Mouse (Mus musculus): ENCODE data around the gene Dusp11. TPM values are rescaled to one million over a fixed set of nuclear protein-coding genes. Genes with fewer than 3 reads are reported as not detected.
A peak's percentile ranks its signal among the peaks of the same experiment; 100 is the strongest.
"Not testable (repeated sequence)": the region's sequence is repeated elsewhere in the genome, so short reads cannot be mapped to it uniquely, and the experiment has no call there.

The Dusp11 gene
- polyA plus RNA-seq (2015; fragmentation: Nextera tagmentation; extraction: Ambion mirVana), result 36.9 and 37.6 TPM in 2 replicates

GRCm38 (mm10) chr6:85961101-85962091, at the start of gene Dusp11:
Gene Dusp11, minus strand, starts transcription at chr6:85961667.
- H3K4me3 ChIP-seq, result peak within 1 kb of the TSS; percentile 72
- H3K9ac ChIP-seq, result peak within 1 kb of the TSS; percentile 91
- peaks cover 14% of the 10 kb centered on the region for H3K4me1 ChIP-seq (replicated peaks)
- no peaks in the 10 kb centered on the region for H3K9me3 ChIP-seq (replicated peaks)
- under 1% methylated on average over 70 of the region's 70 CpGs for WGBS
- H3K27me3 ChIP-seq, result no peaks in the 10 kb centered on the region
- peaks cover 22% of the 10 kb centered on the region for H3K36me3 ChIP-seq
- peak within 1 kb of the TSS; percentile 67 for H3K4me2 ChIP-seq
- ATAC-seq (replicated peaks; ENCODE audit: insufficient number of reproducible peaks, insufficient read depth, low FRiP score, low read depth), result peak; percentile 95
- peak within 1 kb of the TSS; percentile 98 for H3K27ac ChIP-seq

GRCm38 (mm10) chr6:86009980-86010379, 48.5 kb upstream of the Dusp11 start:
- Histone ChIP-seq H3K4me2 (no peak overlapping the region), H3K4me3 (no peak overlapping the region), H3K9me3 (replicated peaks) (no peaks in the 10 kb centered on the region), H3K4me1 (replicated peaks) (no peaks in the 10 kb centered on the region), H3K27me3 (no peaks in the 10 kb centered on the region), H3K36me3 (no peaks in the 10 kb centered on the region), H3K9ac (no peak overlapping the region), H3K27ac (no peak overlapping the region)
- 34% methylated on average over 4 of the region's 4 CpGs for WGBS
- no peak for ATAC-seq (replicated peaks; ENCODE audit: insufficient number of reproducible peaks, insufficient read depth, low FRiP score, low read depth)

- no peak overlapping the region for H3K9ac ChIP-seq
- 8% methylated on average over 18 of the region's 18 CpGs for WGBS
Observed at GRCm38 (mm10) chr6:86004271-86005148, 43.0 kb upstream of the Dusp11 start.

GRCm38 (mm10) chr6:86003405-86003925, 42.0 kb upstream of the Dusp11 start:
- no peaks in the 10 kb centered on the region for H3K4me1 ChIP-seq (replicated peaks)
- H3K27me3 ChIP-seq, result no peaks in the 10 kb centered on the region
- H3K4me3 ChIP-seq, result no peak overlapping the region
- WGBS, result 74% methylated on average over 18 of the region's 18 CpGs
- no peak for ATAC-seq (replicated peaks; ENCODE audit: insufficient number of reproducible peaks, insufficient read depth, low FRiP score, low read depth)
- H3K9me3 ChIP-seq (replicated peaks), result no peaks in the 10 kb centered on the region
- no peak overlapping the region for H3K27ac ChIP-seq
- no peaks in the 10 kb centered on the region for H3K36me3 ChIP-seq
- no peak overlapping the region for H3K9ac ChIP-seq
- H3K4me2 ChIP-seq, result no peak overlapping the region

More at GRCm38 (mm10) chr6:86004271-86005148, 43.0 kb upstream of the Dusp11 start:
- Histone ChIP-seq H3K4me3 (peak overlapping the region; percentile 18), H3K9me3 (replicated peaks) (no peaks in the 10 kb centered on the region), H3K4me1 (replicated peaks) (no peaks in the 10 kb centered on the region), H3K27me3 (no peaks in the 10 kb centered on the region), H3K36me3 (no peaks in the 10 kb centered on the region), H3K27ac (no peak overlapping the region), H3K4me2 (peak overlapping the region; percentile 54)
- ATAC-seq (replicated peaks; ENCODE audit: insufficient number of reproducible peaks, insufficient read depth, low FRiP score, low read depth), result peak; percentile 86; the same call in 1 of the 2 replicates

DNA sequence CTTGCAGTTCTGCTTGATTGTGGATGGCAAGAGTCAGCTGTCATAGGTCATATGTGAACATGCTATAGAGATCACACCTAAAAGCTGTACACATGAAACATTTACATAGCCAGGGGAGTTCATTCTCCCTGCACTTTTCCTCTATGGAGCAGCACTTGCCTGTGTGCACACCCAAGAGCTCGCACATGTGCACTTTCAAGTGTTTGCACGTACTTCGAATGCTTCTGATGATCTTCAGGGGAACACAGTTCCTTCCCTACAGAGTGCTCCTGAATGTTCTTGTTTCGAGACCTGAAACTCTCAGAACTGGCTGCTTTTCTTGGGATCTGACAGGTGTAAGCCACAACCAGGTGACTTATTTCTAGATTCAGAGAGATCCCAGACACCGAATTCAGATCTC, 29.3 kb upstream of the Dusp11 start:
- H3K4me2 ChIP-seq; H3K4me1 ChIP-seq (replicated peaks); H3K4me3 ChIP-seq; H3K27me3 ChIP-seq; H3K36me3 ChIP-seq; H3K9me3 ChIP-seq (replicated peaks); H3K27ac ChIP-seq; ATAC-seq (replicated peaks; ENCODE audit: insufficient number of reproducible peaks, insufficient read depth, low FRiP score, low read depth); H3K9ac ChIP-seq: not testable (repeated sequence)
- WGBS, result 85% methylated on average over 5 of the region's 5 CpGs

GRCm38 (mm10) chr6:85989570-85989969, 28.1 kb upstream of the Dusp11 start:
- not testable (repeated sequence) for H3K9me3 ChIP-seq (replicated peaks); H3K27ac ChIP-seq; H3K36me3 ChIP-seq; H3K4me1 ChIP-seq (replicated peaks); H3K4me3 ChIP-seq; ATAC-seq (replicated peaks; ENCODE audit: insufficient number of reproducible peaks, insufficient read depth, low FRiP score, low read depth); H3K27me3 ChIP-seq; H3K4me2 ChIP-seq; H3K9ac ChIP-seq
- 62% methylated on average over 5 of the region's 5 CpGs for WGBS

DNA sequence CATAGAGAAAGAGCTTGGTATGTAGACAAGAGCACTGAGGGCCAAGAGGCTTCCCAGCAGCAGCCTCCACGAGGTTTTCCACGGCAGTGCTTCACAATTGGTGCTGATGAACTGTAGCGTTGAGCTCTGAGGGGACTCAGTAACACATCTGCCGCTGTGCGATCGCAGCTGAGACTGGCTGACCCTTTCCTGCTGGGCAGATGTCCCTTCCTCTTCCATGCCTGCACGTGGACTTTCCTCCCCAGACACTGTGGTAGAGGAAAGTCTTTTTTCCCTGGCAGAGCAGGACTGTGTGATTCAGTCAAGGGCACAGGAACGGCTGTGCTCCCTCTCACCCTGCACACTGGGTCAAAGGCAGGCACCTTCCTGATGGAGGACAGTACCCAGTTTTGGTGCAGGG, 22.9 kb upstream of the Dusp11 start:
- 75% methylated on average over 8 of the region's 8 CpGs for WGBS
- no peak for ATAC-seq (replicated peaks; ENCODE audit: insufficient number of reproducible peaks, insufficient read depth, low FRiP score, low read depth)
- no peaks in the 10 kb centered on the region for H3K9me3 ChIP-seq (replicated peaks)
- H3K27ac ChIP-seq, result no peak overlapping the region
- no peak overlapping the region for H3K4me3 ChIP-seq
- no peaks in the 10 kb centered on the region for H3K27me3 ChIP-seq
- H3K9ac ChIP-seq, result no peak overlapping the region
- no peak overlapping the region for H3K4me2 ChIP-seq
- no peaks in the 10 kb centered on the region for H3K36me3 ChIP-seq
- H3K4me1 ChIP-seq (replicated peaks), result no peaks in the 10 kb centered on the region

- not testable (repeated sequence) for H3K36me3 ChIP-seq; H3K4me2 ChIP-seq; H3K4me3 ChIP-seq; H3K27me3 ChIP-seq; H3K9ac ChIP-seq; ATAC-seq (replicated peaks; ENCODE audit: insufficient number of reproducible peaks, insufficient read depth, low FRiP score, low read depth); H3K4me1 ChIP-seq (replicated peaks); H3K27ac ChIP-seq; H3K9me3 ChIP-seq (replicated peaks)
- WGBS, result 82% methylated on average over 4 of the region's 4 CpGs
Observed at GRCm38 (mm10) chr6:85978736-85979135, 17.3 kb upstream of the Dusp11 start.

DNA sequence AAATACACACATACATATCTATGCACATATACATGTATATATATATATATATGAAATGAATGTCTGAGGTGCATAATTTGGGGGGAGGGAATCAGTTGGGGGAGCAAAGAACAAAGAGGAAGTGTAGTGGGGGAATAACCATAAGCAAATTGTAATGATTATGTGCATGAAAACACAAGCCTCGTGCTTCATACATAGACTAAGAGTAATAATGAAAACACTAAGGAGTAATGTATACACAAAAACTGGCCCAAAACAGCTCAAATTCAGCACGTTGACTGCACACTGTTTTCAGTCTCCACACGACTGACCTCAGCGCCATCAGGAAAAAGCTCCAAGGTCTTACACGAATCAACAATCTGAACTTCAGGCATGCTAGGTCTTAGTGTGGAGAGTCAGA, 14.8 kb upstream of the Dusp11 start:
- 76% methylated on average over 5 of the region's 5 CpGs for WGBS
- no peak overlapping the region for H3K4me2 ChIP-seq
- no peaks in the 10 kb centered on the region for H3K36me3 ChIP-seq
- H3K27me3 ChIP-seq, result no peaks in the 10 kb centered on the region
- no peaks in the 10 kb centered on the region; the same call in 1 of the 2 replicates for H3K9me3 ChIP-seq (replicated peaks)
- H3K4me3 ChIP-seq, result no peak overlapping the region
- peaks cover 13% of the 10 kb centered on the region for H3K4me1 ChIP-seq (replicated peaks)
- ATAC-seq (replicated peaks; ENCODE audit: insufficient number of reproducible peaks, insufficient read depth, low FRiP score, low read depth), result no peak
- no peak overlapping the region for H3K27ac ChIP-seq
- no peak overlapping the region for H3K9ac ChIP-seq

DNA sequence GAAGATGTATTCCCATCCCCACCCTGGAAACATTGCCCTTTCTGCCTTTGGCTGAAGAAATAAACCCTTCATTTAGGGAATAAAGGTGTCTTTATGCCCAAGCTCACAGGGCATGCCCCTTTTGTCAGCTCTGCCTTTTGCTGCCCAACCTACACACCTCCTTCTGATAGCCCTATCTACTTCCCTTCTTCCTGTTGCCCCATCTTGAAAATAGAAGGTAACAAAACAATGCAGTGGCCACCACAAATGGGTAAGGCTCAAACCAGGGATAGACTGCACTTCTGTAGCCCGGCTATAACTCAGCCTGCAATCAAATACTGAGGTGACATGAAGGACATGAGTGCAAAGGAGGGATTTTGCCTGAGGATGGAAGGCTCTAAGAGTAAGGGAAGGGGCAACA, 14.3 kb upstream of the Dusp11 start:
- H3K9ac ChIP-seq, result no peak overlapping the region
- H3K9me3 ChIP-seq (replicated peaks), result no peaks in the 10 kb centered on the region; the same call in 1 of the 2 replicates
- H3K36me3 ChIP-seq, result no peaks in the 10 kb centered on the region
- 81% methylated on average over 1 of the region's 1 CpGs for WGBS
- no peak overlapping the region for H3K4me3 ChIP-seq
- no peak overlapping the region for H3K4me2 ChIP-seq
- ATAC-seq (replicated peaks; ENCODE audit: insufficient number of reproducible peaks, insufficient read depth, low FRiP score, low read depth), result no peak
- H3K4me1 ChIP-seq (replicated peaks), result peaks cover 13% of the 10 kb centered on the region
- H3K27ac ChIP-seq, result no peak overlapping the region
- no peaks in the 10 kb centered on the region for H3K27me3 ChIP-seq
